Mouse (Mus musculus): Measurements from ENCODE around the gene Mical2. TPM values are rescaled to one million over a fixed set of nuclear protein-coding genes. Genes with fewer than 3 reads are reported as not detected.

The Mical2 gene
- total RNA-seq, 2 experiments from 2014 or later: 93.4 to 103 TPM

GRCm38 (mm10) chr7:112332426-112332825 lies 106.8 kb downstream of the Mical2 start:
- no peak for DNase-seq (ENCODE audit: low spot score)
- intact Hi-C loops (cut with DNase I): loop anchor here (2.0 kb wide), 1 partner anchor 126 kb away; no protein-coding TSS in a partner anchor

DNA sequence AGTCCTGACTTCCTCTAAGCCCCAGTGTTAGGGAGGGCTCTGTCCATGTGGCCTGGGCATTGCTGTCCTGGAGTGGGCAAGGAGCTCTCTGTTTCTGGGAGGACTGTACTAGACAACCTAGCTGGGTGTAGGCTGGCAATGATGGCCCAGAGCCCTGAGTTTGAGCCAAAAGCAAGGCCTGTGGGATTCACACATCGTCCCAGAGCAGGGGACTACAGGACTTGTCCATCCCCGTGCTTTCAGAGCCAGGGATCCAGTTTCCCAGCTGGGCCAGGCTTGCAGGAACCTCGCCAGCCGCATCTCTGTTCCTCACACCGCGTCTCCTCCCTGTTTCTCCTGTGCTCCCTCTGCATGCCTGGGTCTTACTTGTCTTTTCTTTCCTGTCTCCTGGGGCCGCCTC lies 107.7 kb downstream of the Mical2 start:
- DNase-seq (ENCODE audit: low spot score): no peak
- intact Hi-C loops (cut with DNase I): loop anchor here (2.0 kb wide), 1 partner anchor 127 kb away; no protein-coding TSS in a partner anchor

GRCm38 (mm10) chr7:112336213-112336631 lies 110.6 kb downstream of the Mical2 start:
- peak; percentile 58 for DNase-seq (ENCODE audit: low spot score)
- intact Hi-C loops (cut with DNase I): no loop called here

DNA sequence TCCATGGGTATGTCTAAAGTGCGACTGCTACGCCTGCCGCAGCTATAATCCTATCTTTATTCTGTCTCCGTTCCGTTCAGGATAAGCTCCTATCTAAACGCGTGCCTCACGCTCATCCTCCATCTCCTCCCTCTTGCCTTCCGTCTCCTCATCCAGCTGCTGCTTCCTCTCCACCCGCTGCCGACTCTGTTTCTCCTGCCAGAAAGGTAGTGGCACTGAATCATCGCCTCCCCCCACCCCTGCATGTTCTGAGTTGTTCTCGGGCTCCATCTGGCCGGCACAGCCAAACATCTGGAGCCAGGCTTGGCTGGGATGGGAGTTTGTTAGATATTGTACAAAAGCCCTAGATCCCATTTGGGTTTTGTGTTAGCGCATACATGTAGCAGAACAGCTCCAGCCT lies 111.1 kb downstream of the Mical2 start:
- DNase-seq (ENCODE audit: low spot score): peak; percentile 65
- intact Hi-C loops (cut with DNase I): no loop called here

DNA sequence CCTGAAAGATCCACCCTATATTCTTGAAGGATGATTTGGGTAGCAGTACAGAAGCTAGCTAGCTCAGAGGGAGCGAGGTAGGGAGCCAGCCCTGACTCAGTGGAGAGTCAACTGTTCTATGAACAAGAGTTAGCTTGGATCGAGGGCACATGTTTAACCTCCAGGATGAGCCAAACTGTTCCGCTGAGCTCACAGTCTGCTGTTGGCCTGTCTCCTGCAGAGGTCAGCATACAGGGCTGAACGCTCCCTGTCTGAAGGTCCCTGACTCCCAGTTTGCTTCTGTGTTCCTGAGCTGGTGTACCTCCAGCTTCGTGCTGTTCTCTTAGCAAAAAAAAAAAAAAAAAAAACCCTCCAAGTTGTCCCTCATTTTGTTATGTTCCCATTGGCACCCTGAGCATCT lies 112.1 kb downstream of the Mical2 start:
- DNase-seq (ENCODE audit: low spot score): no peak
- intact Hi-C loops (cut with DNase I): no loop called here

- DNase-seq (ENCODE audit: low spot score): no peak
- intact Hi-C loops (cut with DNase I): no loop called here
Measured at GRCm38 (mm10) chr7:112341052-112341451, 115.4 kb downstream of the Mical2 start.

DNA sequence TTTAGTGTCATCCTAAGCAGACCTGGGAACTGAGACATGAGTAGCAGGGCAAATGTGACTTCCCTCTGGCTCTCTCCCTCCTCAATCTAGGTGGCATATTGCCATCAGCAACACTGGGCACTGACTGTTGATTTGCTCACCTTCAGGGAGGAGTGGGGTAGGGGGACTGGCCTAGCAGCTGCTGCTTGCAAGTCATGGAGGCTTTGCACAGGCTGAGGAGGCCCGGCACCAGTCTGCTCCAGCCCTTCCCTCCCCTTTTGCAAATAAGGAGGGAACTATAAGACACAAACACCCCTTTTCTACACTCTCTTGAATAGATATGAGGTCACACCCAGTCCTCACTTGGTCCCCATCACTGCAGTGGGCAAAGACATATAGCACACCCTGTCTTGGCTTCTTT lies 120.0 kb downstream of the Mical2 start:
- intact Hi-C loops (cut with DNase I): no loop called here
- no peak for DNase-seq (ENCODE audit: low spot score)

- no peak for DNase-seq (ENCODE audit: low spot score)
- intact Hi-C loops (cut with DNase I): no loop called here
Measured at GRCm38 (mm10) chr7:112351541-112351940, 125.9 kb downstream of the Mical2 start.

GRCm38 (mm10) chr7:112352005-112352404 lies 126.3 kb downstream of the Mical2 start:
- intact Hi-C loops (cut with DNase I): no loop called here
- DNase-seq (ENCODE audit: low spot score): no peak

DNA sequence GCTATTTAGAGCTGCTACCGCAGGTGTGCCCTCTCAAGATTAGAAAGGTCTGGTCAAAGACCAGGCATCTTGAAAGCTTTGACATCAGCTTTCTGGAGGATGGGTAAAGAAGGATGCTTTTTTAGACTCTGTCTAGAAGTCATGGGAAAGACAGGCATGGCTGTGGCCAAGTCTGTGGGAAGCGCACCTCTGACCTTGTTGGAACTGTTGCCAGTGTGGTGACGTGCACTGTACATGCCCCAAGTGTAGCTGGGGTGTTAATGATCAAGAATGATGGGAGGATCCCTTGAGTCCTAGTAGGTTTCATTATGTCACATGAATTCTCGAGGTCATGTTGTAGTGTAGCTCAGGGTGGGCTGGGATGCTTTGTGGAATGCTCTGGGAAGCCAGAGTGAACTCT lies 127.4 kb downstream of the Mical2 start:
- no peak for DNase-seq (ENCODE audit: low spot score)
- intact Hi-C loops (cut with DNase I): no loop called here

GRCm38 (mm10) chr7:112353939-112354338 lies 128.3 kb downstream of the Mical2 start:
- intact Hi-C loops (cut with DNase I): no loop called here

DNA sequence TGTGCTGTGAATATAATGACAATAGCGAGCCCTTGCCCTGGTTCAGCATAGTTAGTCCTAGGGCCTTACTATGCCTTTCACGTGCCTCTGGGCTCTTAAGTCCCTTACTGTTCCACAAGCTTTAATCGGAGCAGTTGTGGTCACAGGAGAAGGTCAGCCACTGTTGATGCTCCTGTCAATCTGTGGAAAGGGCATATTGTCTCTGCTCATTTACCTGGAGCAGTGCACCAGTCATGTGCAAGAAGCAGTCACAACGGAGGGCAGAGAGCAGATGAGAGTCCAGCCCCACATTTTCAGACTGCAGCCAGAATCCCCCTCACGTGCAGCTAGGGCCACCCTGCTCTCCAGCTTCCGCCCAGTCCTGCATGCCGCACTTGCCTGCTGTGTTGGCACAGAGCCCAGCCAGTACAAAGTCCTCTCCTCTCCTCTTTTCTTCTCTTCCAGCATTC lies 128.9 kb downstream of the Mical2 start:
- DNase-seq (ENCODE audit: low spot score): no peak
- intact Hi-C loops (cut with DNase I): no loop called here

More at GRCm38 (mm10) chr7:112353939-112354338, 128.3 kb downstream of the Mical2 start:
- DNase-seq (ENCODE audit: low spot score): no peak

DNA sequence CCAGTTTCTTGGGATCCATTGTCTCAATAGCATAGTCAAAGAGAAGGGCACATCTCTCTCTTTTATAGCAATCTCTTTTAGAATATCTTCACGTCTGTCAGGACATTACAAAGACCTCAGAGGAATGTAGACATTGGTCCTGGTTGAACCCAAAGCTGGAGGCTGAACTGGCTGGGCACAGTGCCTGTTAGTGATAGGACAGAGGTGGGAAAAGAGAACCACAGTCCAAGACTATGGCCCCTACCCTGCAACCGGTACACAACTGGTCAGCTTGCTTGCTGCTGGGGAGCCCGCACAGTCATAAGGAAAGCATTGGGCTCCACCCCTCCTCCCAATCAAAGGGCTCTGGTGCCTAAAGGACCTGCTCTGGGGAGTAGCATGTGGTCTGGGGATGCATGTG lies 133.9 kb downstream of the Mical2 start:
- intact Hi-C loops (cut with DNase I): no loop called here
- no peak for DNase-seq (ENCODE audit: low spot score)

DNA sequence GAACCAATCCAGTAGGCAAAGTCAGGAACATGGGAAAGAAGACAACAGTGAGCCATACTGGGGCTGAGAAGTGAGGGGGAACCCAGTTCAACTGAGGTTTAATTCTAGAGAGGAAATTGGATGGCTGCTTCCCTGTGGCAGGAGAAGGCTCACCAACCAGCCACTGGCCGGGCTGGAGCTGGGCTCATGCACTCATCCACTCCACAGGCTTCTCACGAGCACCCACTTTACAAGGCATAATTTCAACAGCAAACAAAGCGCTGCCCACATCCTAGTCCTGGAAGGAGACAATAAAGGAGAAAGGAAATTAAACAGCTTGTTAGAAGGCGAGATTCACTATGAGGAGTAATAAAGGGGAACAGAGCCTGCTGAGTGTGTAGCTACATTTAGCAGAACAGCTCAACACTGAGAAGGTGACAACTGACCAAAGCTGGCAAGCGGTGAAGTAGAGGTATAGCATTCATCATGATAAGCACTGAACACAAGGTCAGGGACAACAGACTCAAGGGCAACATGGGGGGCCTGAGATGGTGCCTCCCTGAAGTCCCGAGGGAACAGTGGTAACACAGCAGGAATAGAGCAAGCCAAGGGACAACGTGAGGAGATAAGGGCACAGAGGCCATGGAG lies 137.0 kb downstream of the Mical2 start:
- no peak for DNase-seq (ENCODE audit: low spot score)
- intact Hi-C loops (cut with DNase I): no loop called here

- intact Hi-C loops (cut with DNase I): no loop called here
- no peak for DNase-seq (ENCODE audit: low spot score)
Measured at GRCm38 (mm10) chr7:112365864-112366263, 140.2 kb downstream of the Mical2 start.

DNA sequence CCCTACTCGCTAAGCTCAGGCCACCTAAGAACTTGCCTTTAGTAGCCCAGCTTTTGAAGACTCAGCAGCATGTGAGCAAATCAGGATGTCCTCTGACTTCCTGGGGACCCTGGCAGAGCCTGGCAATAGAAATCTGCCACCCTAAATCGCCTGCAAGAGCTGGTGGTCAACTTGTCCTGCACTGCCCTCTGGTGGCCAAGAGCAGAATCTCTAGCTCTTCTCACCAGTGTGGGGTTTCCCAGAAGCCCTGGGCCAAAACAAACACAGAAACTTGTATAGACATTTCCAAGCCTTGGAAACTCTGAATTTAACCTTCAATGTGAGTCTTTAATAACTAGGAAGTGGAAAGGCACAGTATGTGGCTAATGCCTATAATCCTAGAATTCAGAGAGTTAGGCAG lies 143.4 kb downstream of the Mical2 start:
- intact Hi-C loops (cut with DNase I): loop anchor here (1.0 to 2.0 kb wide), 4 partner anchors 156 to 284 kb away; no protein-coding TSS in a partner anchor
- DNase-seq (ENCODE audit: low spot score): peak; percentile 68

GRCm38 (mm10) chr7:112369977-112370376 lies 144.3 kb downstream of the Mical2 start:
- intact Hi-C loops (cut with DNase I): loop anchor here (1.0 to 10.0 kb wide), 5 partner anchors 157 to 895 kb away; no protein-coding TSS in a partner anchor
- DNase-seq (ENCODE audit: low spot score): no peak

- intact Hi-C loops (cut with DNase I): loop anchor here (10.0 kb wide), 1 partner anchor 893 kb away; no protein-coding TSS in a partner anchor
- no peak for DNase-seq (ENCODE audit: low spot score)
Measured at GRCm38 (mm10) chr7:112371387-112371786, 145.7 kb downstream of the Mical2 start.

- intact Hi-C loops (cut with DNase I): loop anchor here (10.0 kb wide), 1 partner anchor 891 kb away; no protein-coding TSS in a partner anchor
- no peak for DNase-seq (ENCODE audit: low spot score)
Measured at GRCm38 (mm10) chr7:112374035-112374434, 148.4 kb downstream of the Mical2 start.

DNA sequence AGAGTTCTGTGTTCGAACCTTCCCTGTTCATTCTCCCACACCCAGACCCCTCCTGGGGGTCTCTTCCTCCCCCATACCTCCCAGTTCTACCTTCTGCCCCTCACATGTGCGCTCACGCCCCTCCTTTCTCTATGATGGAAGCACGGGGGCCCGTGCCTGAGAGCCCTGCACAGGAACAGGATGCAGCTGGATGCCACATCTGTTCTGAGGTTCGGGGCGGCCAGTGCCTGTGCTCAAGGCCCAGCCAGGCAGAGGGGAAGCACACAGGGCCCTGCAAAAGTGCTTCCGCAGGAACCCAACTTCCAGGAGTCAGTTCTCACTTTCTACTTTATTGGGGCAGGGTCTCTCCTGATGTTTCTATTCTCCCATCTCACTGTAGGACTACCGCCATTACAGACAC lies 149.4 kb downstream of the Mical2 start:
- intact Hi-C loops (cut with DNase I): loop anchor here (10.0 kb wide), 1 partner anchor 890 kb away; no protein-coding TSS in a partner anchor
- DNase-seq (ENCODE audit: low spot score): no peak

DNA sequence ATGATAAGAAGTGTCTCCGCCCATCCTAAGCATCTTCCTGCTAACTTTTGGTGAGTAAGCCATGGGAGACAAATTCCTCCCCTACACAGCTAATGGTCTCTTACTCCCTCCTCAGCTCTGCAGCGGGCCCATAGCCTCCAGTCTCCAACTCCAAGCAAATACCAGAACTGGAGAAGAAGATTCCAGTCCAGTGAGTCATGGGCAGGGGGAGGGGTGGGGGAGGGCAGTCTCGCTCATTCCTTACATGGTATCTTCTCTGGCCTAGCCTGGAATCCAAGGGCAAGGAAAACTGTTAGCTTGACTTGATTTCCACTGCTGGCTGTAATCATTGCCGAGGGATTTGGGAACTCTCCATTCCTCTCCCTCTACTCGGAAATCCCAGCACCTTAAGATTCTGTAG lies 150.2 kb downstream of the Mical2 start:
- intact Hi-C loops (cut with DNase I): loop anchor here (2.0 to 10.0 kb wide), 2 partner anchors 757 to 889 kb away; no protein-coding TSS in a partner anchor
- no peak for DNase-seq (ENCODE audit: low spot score)

Data from heart, postnatal 25 days (tissue).